Mouse (Mus musculus) forebrain, embryonic 14.5 days (tissue): ENCODE data around the gene Ddn. TPM values are rescaled to one million over a fixed set of nuclear protein-coding genes. Genes with fewer than 3 reads are reported as not detected.

Source experiments
- ATAC-seq: fragments of 200-750 bp; cut with Nextera tagmentation; 2 replicates; pipeline ENCODE4 v1.8.0; 2017; ENCODE audit warnings: mild to moderate bottlenecking, moderate library complexity
- DNase-seq: peaks from one replicate; pipeline ENCODE4 v3.0.0-alpha.2; 2015; ENCODE audit warnings: low spot score
- H3K27ac ChIP-seq: fragments of 300-500 bp; sonication (generic); 2 replicates; pipeline ENCODE4 v1.5.1; 2014; ENCODE audit warnings: low read depth, mild to moderate bottlenecking, control low read depth, low read length, moderate library complexity
- H3K27me3 ChIP-seq: fragments of 300-500 bp; sonication (generic); replicated peaks from 2 replicates; pipeline ENCODE4 v1.6.1; 2014; ENCODE audit warnings: low read length, control low read depth, mixed read lengths; ENCODE audit not compliant: control insufficient read depth, insufficient read depth
- H3K36me3 ChIP-seq: fragments of 300-500 bp; sonication (generic); 2 replicates; pipeline ENCODE4 v1.6.1; 2014; ENCODE audit warnings: low read length, control low read depth; ENCODE audit not compliant: control insufficient read depth, insufficient read depth
- H3K4me1 ChIP-seq: fragments of 300-500 bp; sonication (generic); 2 replicates; pipeline ENCODE4 v1.6.1; 2014; ENCODE audit warnings: antibody characterized with exemption, low read length, control low read depth; ENCODE audit not compliant: control insufficient read depth, insufficient read depth
- H3K4me2 ChIP-seq: fragments of 300-500 bp; sonication (generic); 2 replicates; pipeline ENCODE4 v1.6.1; 2014; ENCODE audit warnings: mild to moderate bottlenecking, control low read depth, low read length
- H3K4me3 ChIP-seq: fragments of 300-500 bp; sonication (generic); 2 replicates; pipeline ENCODE4 v1.5.1; 2014; ENCODE audit warnings: low read depth, low read length, control low read depth
- H3K9ac ChIP-seq: fragments of 300-500 bp; sonication (generic); 2 replicates; pipeline ENCODE4 v1.6.1; 2014; ENCODE audit warnings: mild to moderate bottlenecking, low read length, control low read depth, moderate library complexity
- H3K9me3 ChIP-seq: fragments of 300-500 bp; sonication (generic); replicated peaks from 2 replicates; pipeline ENCODE4 v1.6.1; 2016; ENCODE audit warnings: low read length, control low read depth, mixed read lengths; ENCODE audit not compliant: control insufficient read depth
- WGBS: fragments of 180-500 bp; shearing (Covaris S2); extraction: QIAGEN DNeasy Blood & Tissue Kit; methylation state at CpG from one replicate; pipeline ENCODE4 v1.1.7; 2014; 5-methylcytosine and 5-hydroxymethylcytosine counted together
- polyA plus RNA-seq: library from polyadenylated mRNA; unstranded; fragments of >200 nt; fragmentation: Nextera tagmentation; extraction: Ambion mirVana; gene quantifications from 2 replicates; pipeline ENCODE4 v1.2.1, GENCODE M21; 2014

Gene Ddn
- polyA plus RNA-seq, 1 experiment from 2014 or later, result 0.33 TPM

DNA sequence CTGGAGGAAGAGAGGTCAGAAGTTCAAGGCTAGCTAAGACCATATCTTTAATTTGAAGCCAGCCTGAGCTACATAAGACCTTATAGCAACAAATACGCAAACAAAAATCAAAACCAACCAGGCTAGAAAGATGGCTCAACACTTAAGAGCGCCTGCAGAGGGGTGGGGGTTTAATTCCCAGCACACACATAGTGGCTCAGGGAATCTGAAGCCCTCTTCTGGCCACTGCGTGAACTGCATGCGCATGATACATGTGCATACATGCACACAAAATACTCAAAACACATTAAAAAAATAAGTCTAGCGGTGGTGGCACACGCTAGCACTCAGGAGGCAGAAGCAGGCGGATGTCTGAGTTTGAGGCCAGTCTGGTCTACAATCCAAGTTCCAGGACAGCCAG is 23.5 kb downstream of the Ddn start:
- peaks cover 63% of the 10 kb centered on the region for H3K27me3 ChIP-seq
- no peak for DNase-seq
- H3K4me3 ChIP-seq, result no peak overlapping the region
- no peak overlapping the region for H3K9ac ChIP-seq
- H3K27ac ChIP-seq, result no peak overlapping the region
- no peaks in the 10 kb centered on the region for H3K36me3 ChIP-seq
- H3K9me3 ChIP-seq, result no peaks in the 10 kb centered on the region
- no peak for ATAC-seq
- H3K4me1 ChIP-seq, result no peaks in the 10 kb centered on the region
- no peak overlapping the region for H3K4me2 ChIP-seq
- 36% methylated on average over 7 of the region's 7 CpGs for WGBS

GRCm38 (mm10) chr15:98781166-98781565 is 28.1 kb downstream of the Ddn start:
- H3K9me3 ChIP-seq, result no peaks in the 10 kb centered on the region
- DNase-seq, result no peak
- ATAC-seq, result no peak
- no peaks in the 10 kb centered on the region for H3K4me1 ChIP-seq
- H3K9ac ChIP-seq, result no peak overlapping the region
- no peaks in the 10 kb centered on the region for H3K36me3 ChIP-seq
- no peak overlapping the region for H3K27ac ChIP-seq
- H3K4me3 ChIP-seq, result no peak overlapping the region
- peaks cover 69% of the 10 kb centered on the region for H3K27me3 ChIP-seq
- WGBS, result 24% methylated on average over 6 of the region's 6 CpGs
- H3K4me2 ChIP-seq, result no peak overlapping the region

DNA sequence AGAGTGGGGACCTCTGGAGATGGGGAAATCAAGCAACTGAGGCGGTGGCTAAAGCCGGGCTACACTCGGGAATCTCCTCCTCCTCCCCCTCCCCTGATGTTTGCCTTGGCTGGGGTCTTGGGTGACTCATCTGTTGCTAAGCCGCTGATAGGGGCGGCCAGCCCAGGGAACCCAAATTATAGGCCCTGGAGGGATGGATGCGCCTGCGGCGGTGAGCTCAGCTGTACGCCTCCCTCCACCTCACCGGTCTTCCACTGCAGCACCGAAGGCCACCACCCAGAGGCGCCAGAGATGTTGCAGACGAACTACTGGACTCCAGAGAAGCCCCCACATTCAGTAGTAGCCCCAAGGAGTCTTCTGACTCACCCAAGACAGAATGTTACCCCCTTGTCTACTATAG is 28.7 kb downstream of the Ddn start:
- H3K9ac ChIP-seq, result no peak overlapping the region
- no peak overlapping the region for H3K27ac ChIP-seq
- H3K27me3 ChIP-seq, result peaks cover 71% of the 10 kb centered on the region
- no peaks in the 10 kb centered on the region for H3K36me3 ChIP-seq
- DNase-seq (no peak), ATAC-seq (no peak)
- WGBS, result 2% methylated on average over 13 of the region's 13 CpGs
- no peak overlapping the region for H3K4me2 ChIP-seq
- no peaks in the 10 kb centered on the region for H3K4me1 ChIP-seq
- H3K9me3 ChIP-seq, result no peaks in the 10 kb centered on the region
- H3K4me3 ChIP-seq, result no peak overlapping the region

- Histone ChIP-seq H3K36me3 (no peaks in the 10 kb centered on the region), H3K9me3 (no peaks in the 10 kb centered on the region), H3K9ac (no peak overlapping the region), H3K4me1 (no peaks in the 10 kb centered on the region), H3K4me2 (no peak overlapping the region), H3K27me3 (peaks cover 75% of the 10 kb centered on the region), H3K27ac (no peak overlapping the region), H3K4me3 (no peak overlapping the region)
- ATAC-seq (no peak), DNase-seq (no peak)
- WGBS, result 4% methylated on average over 8 of the region's 8 CpGs
Measured at GRCm38 (mm10) chr15:98780075-98780474, 29.2 kb downstream of the Ddn start.

DNA sequence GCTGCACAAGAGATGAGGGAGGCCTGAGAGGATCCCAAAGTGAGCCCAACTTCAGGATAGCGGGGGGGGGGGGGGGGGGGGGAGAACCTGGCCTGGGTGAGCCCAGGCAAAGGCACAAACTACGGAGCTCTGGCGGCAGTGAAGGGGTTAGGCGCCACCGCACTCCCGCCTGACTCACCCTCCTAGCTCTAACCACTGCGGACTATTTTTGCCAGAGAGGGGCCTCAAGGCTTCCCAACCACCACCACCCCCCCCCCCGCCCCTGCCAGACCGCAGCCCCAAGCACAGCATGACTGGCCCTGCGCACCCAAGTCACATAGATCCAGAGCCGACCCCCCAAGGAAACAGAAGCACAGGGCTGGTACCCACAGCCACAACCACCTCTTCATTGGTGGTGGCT is 30.5 kb downstream of the Ddn start:
- ATAC-seq, result no peak
- WGBS, result under 1% methylated on average over 10 of the region's 11 CpGs

DNA sequence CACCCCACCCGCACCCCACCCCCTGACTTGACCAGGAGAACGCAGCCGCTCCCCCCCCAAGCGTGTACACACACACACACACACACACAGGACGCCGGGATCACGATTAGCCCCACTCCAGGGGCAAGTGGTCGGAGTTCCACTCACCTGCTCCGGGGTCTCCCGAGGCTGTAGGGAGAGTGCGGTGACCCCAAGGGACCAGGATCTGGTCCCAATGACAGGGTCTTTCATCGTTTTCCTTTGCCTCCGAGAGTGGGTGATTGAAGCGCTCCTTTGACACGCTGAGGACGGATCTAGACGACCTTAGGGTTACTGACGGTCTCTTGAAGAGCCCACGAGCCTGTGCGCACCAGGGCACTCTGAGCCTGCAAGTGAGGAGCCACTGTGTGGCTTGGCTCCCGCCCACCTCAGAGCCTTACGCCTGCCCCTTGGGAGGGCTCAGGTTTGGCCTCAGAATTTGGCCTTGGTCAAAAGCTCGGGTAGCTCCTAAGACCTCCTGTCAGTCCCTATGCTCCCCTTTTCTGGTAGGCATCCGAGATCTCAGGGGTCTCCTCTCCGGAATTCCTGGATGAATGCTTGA is 31.0 kb downstream of the Ddn start:
- peak overlapping the region; percentile 32; the same call in 1 of the 2 replicates for H3K4me2 ChIP-seq
- under 1% methylated on average over 24 of the region's 25 CpGs for WGBS
- H3K9me3 ChIP-seq, result no peaks in the 10 kb centered on the region
- peaks cover 93% of the 10 kb centered on the region for H3K27me3 ChIP-seq
- H3K4me1 ChIP-seq, result no peaks in the 10 kb centered on the region
- DNase-seq, result no peak
- H3K27ac ChIP-seq, result no peak overlapping the region
- no peaks in the 10 kb centered on the region for H3K36me3 ChIP-seq
- peak overlapping the region; percentile 11 for H3K4me3 ChIP-seq
- no peak for ATAC-seq
- no peak overlapping the region for H3K9ac ChIP-seq

More for the DNA sequence above, 30.5 kb downstream of the Ddn start:
- H3K4me2 ChIP-seq, result no peak overlapping the region
- no peaks in the 10 kb centered on the region for H3K36me3 ChIP-seq
- H3K4me1 ChIP-seq, result no peaks in the 10 kb centered on the region
- no peak overlapping the region for H3K9ac ChIP-seq
- H3K27me3 ChIP-seq, result peaks cover 88% of the 10 kb centered on the region
- H3K4me3 ChIP-seq, result no peak overlapping the region
- no peaks in the 10 kb centered on the region for H3K9me3 ChIP-seq
- no peak for DNase-seq
- no peak overlapping the region for H3K27ac ChIP-seq

DNA sequence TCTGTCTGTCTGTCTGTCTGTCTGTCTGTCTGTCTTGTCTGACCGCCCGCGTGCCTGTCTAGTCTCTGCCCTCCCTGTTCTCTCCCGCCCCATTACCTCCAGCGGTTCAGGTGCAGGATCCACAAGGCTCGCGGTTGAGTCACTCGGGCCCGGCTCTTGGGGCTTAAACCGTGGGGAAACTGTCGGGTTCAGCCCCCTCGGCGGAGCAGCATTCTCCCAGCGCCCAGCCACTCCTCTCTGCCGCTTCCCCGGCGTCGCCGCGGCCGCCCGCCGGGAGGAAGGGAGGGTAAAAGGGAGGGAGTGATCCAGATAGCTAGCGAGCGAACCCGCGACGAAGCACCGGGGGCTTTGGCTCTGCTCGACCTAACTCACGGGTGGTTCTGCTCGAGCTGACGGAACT is 31.5 kb downstream of the Ddn start, which contains the start of gene Wnt10b:
Gene Wnt10b (minus strand): TSS at position 389 of the 400 bp plus-strand sequence.
- DNase-seq, result no peak
- Histone ChIP-seq H3K4me2 (peak within 1 kb of the TSS; percentile 32; the same call in 1 of the 2 replicates), H3K4me1 (no peaks in the 10 kb centered on the region), H3K4me3 (peak within 1 kb of the TSS; percentile 11), H3K9me3 (no peaks in the 10 kb centered on the region), H3K27me3 (peaks cover 94% of the 10 kb centered on the region), H3K27ac (no peak within 1 kb of the TSS), H3K9ac (no peak within 1 kb of the TSS), H3K36me3 (no peaks in the 10 kb centered on the region)
- WGBS, result under 1% methylated on average over 33 of the region's 33 CpGs
- ATAC-seq, result no peak

DNA sequence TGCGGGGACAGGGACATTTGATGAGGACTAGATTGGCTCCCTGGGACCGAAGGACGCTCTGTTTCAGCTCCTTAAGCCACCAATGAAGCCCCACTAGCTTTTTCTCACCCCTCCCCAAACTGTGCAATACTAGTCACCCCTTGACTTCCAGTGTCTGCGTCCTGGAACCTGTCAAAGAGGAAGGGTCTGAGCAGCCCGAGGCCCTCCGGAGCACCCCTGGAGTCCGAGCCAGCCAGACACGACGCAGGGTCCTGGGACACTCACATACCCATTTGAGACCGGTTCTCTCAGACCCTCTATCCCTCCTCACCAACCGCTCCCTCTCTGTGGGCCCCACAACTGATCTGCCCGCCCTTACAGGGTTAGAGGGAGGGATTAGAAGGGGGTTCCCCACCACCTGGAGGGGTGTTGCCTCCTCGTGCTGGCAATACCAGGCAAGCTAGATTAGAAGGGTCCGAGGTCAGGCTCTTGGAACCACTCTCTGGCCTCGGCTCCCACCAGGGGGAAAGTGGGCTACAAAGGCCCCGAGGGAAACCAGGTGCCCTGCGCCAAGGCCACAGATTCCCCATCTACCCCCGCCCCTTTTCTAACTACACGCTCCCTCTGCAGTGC is 32.2 kb downstream of the Ddn start:
- Histone ChIP-seq H3K4me3 (0 out of 2 replicates have a peak overlapping the region, but pooled peaks have one; percentile 20), H3K9ac (no peak overlapping the region), H3K27ac (no peak overlapping the region), H3K27me3 (peaks cover 100% of the 10 kb centered on the region), H3K4me1 (no peaks in the 10 kb centered on the region), H3K9me3 (no peaks in the 10 kb centered on the region), H3K36me3 (no peaks in the 10 kb centered on the region), H3K4me2 (no peak overlapping the region)
- no peak for ATAC-seq
- under 1% methylated on average over 19 of the region's 19 CpGs for WGBS
- DNase-seq, result no peak

DNA sequence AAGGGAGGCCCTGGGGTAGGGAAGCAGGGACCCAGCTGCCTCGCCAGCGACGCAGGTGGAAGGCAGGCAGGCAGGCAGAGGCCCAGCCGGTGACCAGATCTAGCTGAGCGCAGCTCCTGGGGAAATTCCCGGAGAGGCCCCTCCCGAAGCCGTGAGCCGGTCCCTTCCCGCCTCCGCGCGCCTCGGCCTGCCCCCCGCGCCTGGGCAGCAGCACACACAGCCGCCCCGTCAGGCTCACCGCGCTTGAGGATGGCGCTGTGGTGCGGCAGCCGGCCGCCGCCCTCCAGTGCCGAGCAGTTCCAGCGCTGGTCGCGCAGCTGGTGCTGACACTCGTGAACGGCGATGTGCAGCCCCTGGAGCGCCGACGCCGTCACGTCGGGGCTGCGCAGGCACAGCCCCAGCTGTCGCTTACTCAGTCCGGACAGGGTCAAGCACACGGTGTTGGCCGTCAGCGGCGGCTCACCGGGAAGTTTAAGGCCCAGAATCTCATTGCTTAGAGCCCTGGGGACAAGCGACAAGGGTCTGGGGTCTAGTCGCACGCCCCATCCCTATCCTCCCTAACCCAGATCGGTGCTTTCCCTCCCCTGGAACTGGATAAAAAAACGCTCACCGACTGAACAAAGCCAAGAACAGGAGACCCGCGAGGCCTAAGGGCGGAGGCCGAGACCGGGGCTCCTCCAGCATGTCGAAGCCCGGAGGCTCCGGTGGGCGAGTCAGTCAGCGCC is 32.8 kb downstream of the Ddn start:
- no peak overlapping the region for H3K27ac ChIP-seq
- WGBS, result 1% methylated on average over 51 of the region's 62 CpGs
- H3K9me3 ChIP-seq, result no peaks in the 10 kb centered on the region
- H3K9ac ChIP-seq, result peak overlapping the region; percentile 32; the same call in 1 of the 2 replicates
- ATAC-seq (peak; percentile 62; the same call in 1 of the 2 replicates), DNase-seq (peak; percentile 44)
- peaks cover 100% of the 10 kb centered on the region for H3K27me3 ChIP-seq
- H3K4me2 ChIP-seq, result peak overlapping the region; percentile 39
- no peaks in the 10 kb centered on the region for H3K4me1 ChIP-seq
- peak overlapping the region; percentile 20 for H3K4me3 ChIP-seq
- no peaks in the 10 kb centered on the region for H3K36me3 ChIP-seq
